Mouse (Mus musculus): ENCODE results near the gene Slc44a5.

- TF ChIP-seq CTCF (IDR thresholded peaks at IDR 0.05; ENCODE audit: insufficient read depth, low read length) (no peak), POLR2A (IDR thresholded peaks at IDR 0.05; ENCODE audit: borderline replicate concordance, extremely low read depth, low read depth, low read length) (no peak)
Observed at GRCm38 (mm10) chr3:154201796-154202195, 228.6 kb downstream of the Slc44a5 start.
